Mouse (Mus musculus): Measurements from ENCODE around the gene Tmem88. TPM values are rescaled to one million over a fixed set of nuclear protein-coding genes. Genes with fewer than 3 reads are reported as not detected.

Tmem88 gene
- total RNA-seq, 1 experiment: 23.9 TPM

DNA sequence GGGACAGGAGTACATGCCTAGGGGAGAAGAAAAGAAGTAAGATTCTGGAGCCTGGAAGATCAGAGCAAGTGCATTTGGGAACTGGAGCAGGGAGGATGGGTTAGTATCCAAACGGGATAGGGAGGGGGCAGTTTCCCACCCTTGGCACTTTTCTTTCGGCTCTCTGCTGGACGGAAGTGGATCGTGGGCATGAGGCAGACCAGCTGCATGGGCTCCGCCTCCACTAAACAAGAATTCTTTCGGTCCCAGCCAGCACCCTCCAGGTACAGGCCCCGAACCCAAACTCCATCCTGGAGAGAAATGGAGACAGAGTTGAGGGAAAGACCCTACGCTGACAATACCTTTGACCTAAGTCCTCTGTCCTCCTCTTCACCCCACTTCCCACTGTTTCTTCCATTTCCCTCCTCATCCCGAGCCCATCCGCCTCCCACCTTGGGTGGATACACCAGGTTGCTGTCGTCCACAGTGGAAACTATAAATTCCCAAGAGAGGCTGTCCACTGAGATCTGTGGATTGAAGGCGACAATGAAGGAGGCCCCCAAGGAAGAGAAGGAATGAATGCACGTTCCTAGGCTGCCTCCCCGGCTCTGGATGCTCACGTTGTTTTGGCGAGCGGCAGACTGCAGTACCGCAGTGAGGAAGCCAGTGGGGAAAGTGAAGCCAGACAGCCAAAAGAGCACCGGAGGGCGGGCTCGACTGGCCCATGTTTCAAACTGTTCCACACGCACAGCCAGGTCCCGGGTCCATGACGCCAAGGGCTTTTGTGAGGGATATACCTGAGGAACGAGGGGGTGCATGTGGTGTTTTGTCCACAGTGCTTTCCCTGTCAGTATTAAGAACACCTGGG lies 23.3 kb upstream of the Tmem88 start:
- no peak overlapping the region for H3K4me3 ChIP-seq (ENCODE audit: insufficient read depth in 1 of 2, low read depth in 1 of 2, low read length in 2 of 2, poor library complexity in 1 of 2, severe bottlenecking in 1 of 2)
- no peaks in the 10 kb centered on the region for H3K9me3 ChIP-seq (ENCODE audit: control insufficient read depth, insufficient read depth, low read depth, low read length)
- no peak for TF ChIP-seq MAFK (IDR thresholded peaks at IDR 0.05; ENCODE audit: insufficient read depth, low read depth, low read length)
- TF ChIP-seq ZC3H11A (IDR thresholded peaks at IDR 0.05; ENCODE audit: borderline replicate concordance, low read depth, low read length): no peak
- no peak for TF ChIP-seq ZNF384 (IDR thresholded peaks at IDR 0.05; ENCODE audit: low read depth, low read length)
- no peak for TF ChIP-seq CHD2 (IDR thresholded peaks at IDR 0.05; ENCODE audit: low read depth, low read length)
- no peak for TF ChIP-seq HCFC1 (IDR thresholded peaks at IDR 0.05; ENCODE audit: borderline replicate concordance, insufficient read depth, low read length)
- no peak for DNase-seq (ENCODE audit: low read depth, low spot score)
- H3K9ac ChIP-seq (ENCODE audit: insufficient read depth, low read depth, low read length, poor library complexity, severe bottlenecking): 0 out of 2 replicates have a peak overlapping the region, but pooled peaks have one; percentile 2
- H3K4me1 ChIP-seq (ENCODE audit: control insufficient read depth in 2 of 2, insufficient read depth in 2 of 2, low read length in 2 of 2, poor library complexity in 1 of 2): peaks cover 6 to 15% of the 10 kb centered on the region in 2 experiments
- H3K36me3 ChIP-seq (ENCODE audit: control insufficient read depth, insufficient read depth, low read length, poor library complexity, severe bottlenecking): no peaks in the 10 kb centered on the region
- in situ Hi-C loops (cut with MboI; ENCODE audit: low sequenced_read_pairs in 2 of 2, unreplicated experiment in 2 of 2): no loop called here
- no peak overlapping the region for H3K27ac ChIP-seq (ENCODE audit: insufficient read depth, low read depth, low read length, poor library complexity, severe bottlenecking)

DNA sequence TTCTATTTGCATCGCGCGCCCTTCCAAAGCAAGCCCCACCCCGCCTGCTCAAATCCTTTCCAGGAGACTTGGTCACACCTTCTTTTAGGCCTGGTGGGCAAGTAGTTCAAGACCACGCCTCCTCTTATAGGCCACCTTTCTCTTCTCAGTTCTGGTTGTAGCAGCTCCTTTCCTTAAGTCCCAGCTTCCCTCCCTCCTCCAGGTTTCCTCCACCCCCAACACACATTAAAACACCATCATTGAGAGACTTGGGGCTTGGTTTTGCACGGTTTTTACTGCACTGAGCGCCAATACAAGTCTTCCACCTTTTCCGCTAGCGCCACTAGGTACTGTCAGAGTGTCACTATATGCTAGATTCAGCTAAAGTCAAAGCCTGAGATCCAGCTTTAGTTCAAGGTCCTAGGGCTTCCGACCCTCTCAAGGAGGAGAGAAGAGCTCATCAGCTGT lies 22.5 kb upstream of the Tmem88 start:
- Histone ChIP-seq H3K36me3 (ENCODE audit: control insufficient read depth, insufficient read depth, low read length, poor library complexity, severe bottlenecking) (no peaks in the 10 kb centered on the region), H3K4me1 (ENCODE audit: control insufficient read depth in 2 of 2, insufficient read depth in 2 of 2, low read length in 2 of 2, poor library complexity in 1 of 2) (peaks cover 6 to 15% of the 10 kb centered on the region in 2 experiments), H3K9me3 (ENCODE audit: control insufficient read depth, insufficient read depth, low read depth, low read length) (no peaks in the 10 kb centered on the region), H3K27ac (ENCODE audit: insufficient read depth, low read depth, low read length, poor library complexity, severe bottlenecking) (no peak overlapping the region), H3K4me3 (ENCODE audit: insufficient read depth in 1 of 2, low read depth in 1 of 2, low read length in 2 of 2, poor library complexity in 1 of 2, severe bottlenecking in 1 of 2) (peak overlapping the region; percentile 49 to 72), H3K9ac (ENCODE audit: insufficient read depth, low read depth, low read length, poor library complexity, severe bottlenecking) (no peak overlapping the region)
- no peak for DNase-seq (ENCODE audit: low read depth, low spot score)
- in situ Hi-C loops (cut with MboI; ENCODE audit: low sequenced_read_pairs in 2 of 2, unreplicated experiment in 2 of 2): no loop called here
- TF ChIP-seq HCFC1 (IDR thresholded peaks at IDR 0.05; ENCODE audit: borderline replicate concordance, insufficient read depth, low read length) (no peak), CHD2 (IDR thresholded peaks at IDR 0.05; ENCODE audit: low read depth, low read length) (no peak)

DNA sequence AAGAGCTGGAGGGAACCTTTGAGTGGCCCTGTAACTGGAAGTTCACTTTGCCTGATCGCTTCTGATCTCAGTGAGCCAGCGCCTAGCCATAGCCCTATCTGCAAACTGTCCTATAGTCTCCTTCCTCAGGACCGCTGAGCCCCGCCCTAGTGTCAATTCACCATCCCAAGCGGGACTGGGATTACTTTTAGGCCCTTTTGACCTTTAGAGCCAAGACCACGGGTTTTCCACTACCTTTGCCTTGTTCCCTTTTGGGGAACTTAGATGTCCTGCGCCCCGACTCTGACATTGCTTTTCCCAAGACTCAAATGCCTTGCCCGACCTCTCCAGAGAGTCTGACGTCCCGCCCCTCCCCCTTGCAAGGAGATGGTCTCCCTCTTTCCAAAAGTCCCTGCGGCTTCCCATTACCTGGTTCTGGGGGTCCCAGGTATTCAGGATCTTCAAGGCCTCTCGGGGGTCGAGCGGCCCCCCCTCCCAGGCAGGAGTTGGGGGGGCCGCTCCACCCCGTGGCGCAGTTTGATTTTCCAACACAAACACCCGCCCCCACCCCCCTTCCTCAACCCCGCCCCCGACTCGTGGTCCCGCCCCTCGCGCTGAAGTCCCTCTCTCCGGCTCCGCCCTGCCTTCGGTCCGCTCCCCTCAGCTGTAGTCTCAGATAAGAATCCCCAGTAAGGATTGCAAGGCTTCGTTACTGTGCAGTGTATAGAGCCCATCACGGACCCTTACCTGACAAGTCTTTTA lies 21.9 kb upstream of the Tmem88 start:
- in situ Hi-C loops (cut with MboI; ENCODE audit: low sequenced_read_pairs in 2 of 2, unreplicated experiment in 2 of 2): no loop called here
- Histone ChIP-seq H3K9me3 (ENCODE audit: control insufficient read depth, insufficient read depth, low read depth, low read length) (no peaks in the 10 kb centered on the region), H3K36me3 (ENCODE audit: control insufficient read depth, insufficient read depth, low read length, poor library complexity, severe bottlenecking) (no peaks in the 10 kb centered on the region), H3K4me1 (ENCODE audit: control insufficient read depth in 2 of 2, insufficient read depth in 2 of 2, low read length in 2 of 2, poor library complexity in 1 of 2) (peaks cover 6 to 18% of the 10 kb centered on the region in 2 experiments), H3K9ac (ENCODE audit: insufficient read depth, low read depth, low read length, poor library complexity, severe bottlenecking) (peak overlapping the region; percentile 34; the same call in 1 of the 2 replicates), H3K4me3 (ENCODE audit: insufficient read depth in 1 of 2, low read depth in 1 of 2, low read length in 2 of 2, poor library complexity in 1 of 2, severe bottlenecking in 1 of 2) (peak overlapping the region; percentile 49 to 72), H3K27ac (ENCODE audit: insufficient read depth, low read depth, low read length, poor library complexity, severe bottlenecking) (no peak overlapping the region)
- DNase-seq (ENCODE audit: low read depth, low spot score): no peak
- TF ChIP-seq HCFC1 (IDR thresholded peaks at IDR 0.05; ENCODE audit: borderline replicate concordance, insufficient read depth, low read length) (no peak), MAFK (IDR thresholded peaks at IDR 0.05; ENCODE audit: insufficient read depth, low read depth, low read length) (no peak), ZNF384 (IDR thresholded peaks at IDR 0.05; ENCODE audit: low read depth, low read length) (no peak), ZC3H11A (IDR thresholded peaks at IDR 0.05; ENCODE audit: borderline replicate concordance, low read depth, low read length) (no peak), CHD2 (IDR thresholded peaks at IDR 0.05; ENCODE audit: low read depth, low read length) (no peak)

DNA sequence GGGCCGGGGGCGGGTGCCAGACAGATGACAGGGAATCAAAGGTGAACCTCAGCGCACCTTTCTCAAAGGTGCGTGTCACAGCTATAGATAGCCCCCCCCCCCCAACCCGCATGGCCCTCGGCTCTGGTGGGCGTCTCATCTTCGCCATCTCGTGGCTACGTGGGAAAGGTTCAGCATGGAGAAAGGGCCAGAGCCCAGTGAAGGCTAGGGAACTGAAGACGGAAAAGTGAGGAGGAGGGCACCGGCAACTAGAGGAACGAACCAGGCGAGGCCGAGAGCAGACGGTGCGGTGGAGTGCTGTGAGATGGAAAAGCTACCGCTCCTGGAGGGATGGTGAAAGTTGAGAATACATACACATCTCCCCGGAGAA lies 21.4 kb upstream of the Tmem88 start:
- no peaks in the 10 kb centered on the region for H3K9me3 ChIP-seq (ENCODE audit: control insufficient read depth, insufficient read depth, low read depth, low read length)
- peak overlapping the region; percentile 34 to 72; a peak in 3 of 4 replicates for H3K4me3 ChIP-seq (ENCODE audit: insufficient read depth in 1 of 2, low read depth in 1 of 2, low read length in 2 of 2, poor library complexity in 1 of 2, severe bottlenecking in 1 of 2)
- peak overlapping the region; percentile 34; the same call in 1 of the 2 replicates for H3K9ac ChIP-seq (ENCODE audit: insufficient read depth, low read depth, low read length, poor library complexity, severe bottlenecking)
- TF ChIP-seq ZC3H11A (IDR thresholded peaks at IDR 0.05; ENCODE audit: borderline replicate concordance, low read depth, low read length): no peak
- no peak for TF ChIP-seq ZNF384 (IDR thresholded peaks at IDR 0.05; ENCODE audit: low read depth, low read length)
- no peak for TF ChIP-seq HCFC1 (IDR thresholded peaks at IDR 0.05; ENCODE audit: borderline replicate concordance, insufficient read depth, low read length)
- TF ChIP-seq MAFK (IDR thresholded peaks at IDR 0.05; ENCODE audit: insufficient read depth, low read depth, low read length): no peak
- TF ChIP-seq CHD2 (IDR thresholded peaks at IDR 0.05; ENCODE audit: low read depth, low read length): no peak
- no peak for DNase-seq (ENCODE audit: low read depth, low spot score)
- H3K27ac ChIP-seq (ENCODE audit: insufficient read depth, low read depth, low read length, poor library complexity, severe bottlenecking): no peak overlapping the region; the same call in 1 of the 2 replicates
- peaks cover 6 to 22% of the 10 kb centered on the region in 2 experiments for H3K4me1 ChIP-seq (ENCODE audit: control insufficient read depth in 2 of 2, insufficient read depth in 2 of 2, low read length in 2 of 2, poor library complexity in 1 of 2)
- in situ Hi-C loops (cut with MboI; ENCODE audit: low sequenced_read_pairs in 2 of 2, unreplicated experiment in 2 of 2): no loop called here
- no peaks in the 10 kb centered on the region for H3K36me3 ChIP-seq (ENCODE audit: control insufficient read depth, insufficient read depth, low read length, poor library complexity, severe bottlenecking)
